In the genomic region with DNA sequence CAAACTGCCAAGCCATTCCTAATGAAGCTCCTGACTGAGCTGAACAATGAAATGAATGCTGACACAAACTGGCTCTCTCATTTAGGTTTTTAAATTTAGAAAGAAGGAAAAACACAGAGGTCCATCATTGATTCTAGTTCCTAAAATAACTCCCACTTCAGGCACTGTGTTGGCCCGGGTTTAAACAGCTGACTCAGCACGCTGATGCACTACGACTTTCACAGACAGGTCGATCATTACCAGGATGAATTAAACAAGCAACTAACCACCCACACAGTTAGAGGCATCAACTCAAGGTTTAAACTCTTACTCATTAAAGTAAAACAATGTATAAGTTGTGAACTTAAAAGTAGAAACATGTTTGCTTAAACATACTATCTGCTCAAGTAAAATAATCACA, we compare ENCODE assay signal across 19 mouse cellular contexts. TPM values are rescaled to one million over a fixed set of nuclear protein-coding genes. Genes with fewer than 3 reads are reported as not detected.
DNase-seq lines count a peak whose midpoint lies in the region; ATAC-seq lines count a peak whose summit lies in the region.
"Had no signal": no experiment of that assay in that cellular context is flagged by ENCODE, and none has a peak within 500 bp of the region (broad histone marks: within the 10 kb centered on the region; RNA-seq: fewer than 3 reads in every experiment).

No protein-coding gene starts in this region.

- intact Hi-C loops in left cerebral cortex, postnatal 14 days (cut with DNase I) = loop anchor here (5.0 kb wide), 1 partner anchor 64 kb away; the partner anchor contains the start of gene Erich6b

- peak; percentile 56 for DNase-seq in heart, adult 11 months
- DNase-seq in heart, postnatal 4 days = no peak
- DNase-seq in kidney, adult 9 months = peak; percentile 76
- peak; percentile 43 for DNase-seq in kidney, postnatal 14 days
- no peak for DNase-seq in natural killer cell, adult 2 months (ENCODE audit: low spot score in 2 of 2)
- DNase-seq in left cerebral cortex, postnatal 14 days (ENCODE audit: low spot score in 2 of 2) = no peak
- DNase-seq: adrenal gland, postnatal 25 days; cerebellum, adult 11 months; cerebellum, postnatal 10 days; forebrain, postnatal 0 days; gastrocnemius, postnatal 36 days; layer of hippocampus, postnatal 36 days; lung, adult 18-20 months; lung, postnatal 10 days; retina, postnatal 1 day; right cerebral cortex, postnatal 4 days; thymus, postnatal 25 days had no signal

- no peak for ATAC-seq in megakaryocyte progenitor cell, adult 5-6 weeks (replicated peaks; ENCODE audit: poor library complexity)
- ATAC-seq: forebrain, postnatal 0 days; liver, embryonic 12.5 days had no signal

RNA-seq across cellular contexts. Expression of gene Cog3, which starts 47.7 kb away (rescaled TPM):
- 10 to 100 TPM; 17.8 to 19.1 TPM for total RNA-seq in heart, postnatal 4 days (2021)
- 20.1 and 22.5 TPM in 2 replicates for total RNA-seq in megakaryocyte progenitor cell, adult 5-6 weeks (2015)
- 25.4 and 25.5 TPM in 2 replicates for total RNA-seq in megakaryocyte progenitor cell, adult 5-6 weeks (2017)
- total RNA-seq in left cerebral cortex, postnatal 14 days (2021) = 10 to 100 TPM; 22.8 to 23.2 TPM

Comparison
In these comparisons a context has a peak if more than half of its experiments do, and no peak if none do; other contexts are left out.
1. DNase-seq: peak in heart, adult 11 months (single experiment), kidney, adult 9 months (single experiment) and kidney, postnatal 14 days (single experiment); none in heart, postnatal 4 days (single experiment), natural killer cell, adult 2 months (0 of 2) and left cerebral cortex, postnatal 14 days (0 of 2).